Mouse (Mus musculus) mature B cell (primary cell): Measurements from ENCODE around the gene Fam221b.

Experiments
- in situ Hi-C: fragments of 300-500 bp; cut with MboI; formaldehyde crosslinking; loops from 2 replicates; pipeline ENCODE4 v1.14.3; 2019

Fam221b gene

GRCm38 (mm10) chr4:43613060-43613730 lies 55.8 kb downstream of the Fam221b start:
- in situ Hi-C loops = no loop called here

GRCm38 (mm10) chr4:43612534-43612933 lies 56.4 kb downstream of the Fam221b start:
- in situ Hi-C loops = no loop called here
